Mouse (Mus musculus): Measurements from ENCODE around the gene Tmem50a. TPM values are rescaled to one million over a fixed set of nuclear protein-coding genes. Genes with fewer than 3 reads are reported as not detected.

The Tmem50a gene
- polyA plus RNA-seq, 1 experiment: 121 TPM

- Histone ChIP-seq H3K4me3 (no peak overlapping the region), H3ac (ENCODE audit: control insufficient read depth, insufficient read length) (no peak overlapping the region), H3K4me2 (ENCODE audit: low read depth) (no peak overlapping the region), H3K79me2 (ENCODE audit: control insufficient read depth, insufficient read depth) (peaks cover 48% of the 10 kb centered on the region), H3K36me3 (ENCODE audit: control insufficient read depth, insufficient read depth) (peaks cover 51% of the 10 kb centered on the region), H3K27me3 (ENCODE audit: control insufficient read depth, insufficient read depth, insufficient read length) (no peaks in the 10 kb centered on the region)
- no peak for TF ChIP-seq SRF (IDR thresholded peaks at IDR 0.05; ENCODE audit: control insufficient read depth, insufficient read length, low read depth)
- TF ChIP-seq POLR2AphosphoS2 (IDR thresholded peaks at IDR 0.05; ENCODE audit: insufficient read length, low read depth): peak; percentile 88
- no peak for TF ChIP-seq USF1 (IDR thresholded peaks at IDR 0.05; ENCODE audit: low read depth)
Measured at GRCm38 (mm10) chr4:134928464-134928836, 13.6 kb upstream of the Tmem50a start.

DNA sequence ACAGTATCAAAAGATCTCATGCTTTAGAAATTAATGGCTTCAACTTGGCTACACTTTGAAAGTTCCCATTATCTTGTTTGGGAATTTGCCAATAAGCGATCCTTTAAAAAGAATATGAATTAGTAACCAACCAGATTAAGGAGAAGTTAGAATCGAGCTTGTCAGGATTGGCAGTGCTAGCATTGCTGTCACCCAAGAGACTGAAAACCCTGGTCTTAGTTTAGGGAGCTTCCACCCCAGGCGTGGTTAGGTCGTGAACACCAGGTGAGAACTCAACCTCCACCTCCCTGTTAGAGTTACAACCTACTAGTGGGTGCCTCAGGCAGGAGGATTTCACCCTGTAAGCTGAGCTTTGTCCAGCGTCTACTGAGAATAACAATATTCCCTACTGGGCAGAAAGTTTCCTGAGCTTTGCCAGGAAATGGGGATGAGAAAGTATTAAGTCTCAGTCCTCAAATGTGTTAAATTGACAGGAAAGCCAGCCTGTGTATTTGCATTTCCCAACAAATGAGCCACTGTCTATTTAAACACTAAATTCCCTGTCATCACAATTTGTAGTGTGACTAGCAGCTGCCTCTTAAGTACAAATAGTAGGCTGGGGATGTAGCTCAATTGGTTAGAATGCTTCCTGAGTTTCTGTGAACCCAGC, 13.1 kb upstream of the Tmem50a start:
- TF ChIP-seq USF1 (IDR thresholded peaks at IDR 0.05; ENCODE audit: low read depth) (no peak), POLR2A (IDR thresholded peaks at IDR 0.05; ENCODE audit: insufficient read length, low read depth) (no peak), E2F4 (IDR thresholded peaks at IDR 0.05; ENCODE audit: insufficient read depth) (no peak), TCF3 (IDR thresholded peaks at IDR 0.05; ENCODE audit: insufficient read length, low read depth) (no peak), SRF (IDR thresholded peaks at IDR 0.05; ENCODE audit: control insufficient read depth, insufficient read length, low read depth) (no peak), MYOD1 (IDR thresholded peaks at IDR 0.05; ENCODE audit: control insufficient read depth in 1 of 3, insufficient read length in 2 of 3, low read depth in 2 of 3) (no peak), POLR2AphosphoS2 (IDR thresholded peaks at IDR 0.05; ENCODE audit: insufficient read length, low read depth) (peak; percentile 69), MYOG (IDR thresholded peaks at IDR 0.05; ENCODE audit: control insufficient read depth in 1 of 3, insufficient read depth in 1 of 3, insufficient read length in 2 of 3, low read depth in 2 of 3) (no peak)
- H3ac ChIP-seq (ENCODE audit: control insufficient read depth, insufficient read length): no peak overlapping the region
- peaks cover 46% of the 10 kb centered on the region for H3K36me3 ChIP-seq (ENCODE audit: control insufficient read depth, insufficient read depth)
- H3K27me3 ChIP-seq (ENCODE audit: control insufficient read depth, insufficient read depth, insufficient read length): no peaks in the 10 kb centered on the region
- no peak overlapping the region for H3K4me2 ChIP-seq (ENCODE audit: low read depth)
- peaks cover 48% of the 10 kb centered on the region for H3K79me2 ChIP-seq (ENCODE audit: control insufficient read depth, insufficient read depth)
- H3K4me3 ChIP-seq: no peak overlapping the region

DNA sequence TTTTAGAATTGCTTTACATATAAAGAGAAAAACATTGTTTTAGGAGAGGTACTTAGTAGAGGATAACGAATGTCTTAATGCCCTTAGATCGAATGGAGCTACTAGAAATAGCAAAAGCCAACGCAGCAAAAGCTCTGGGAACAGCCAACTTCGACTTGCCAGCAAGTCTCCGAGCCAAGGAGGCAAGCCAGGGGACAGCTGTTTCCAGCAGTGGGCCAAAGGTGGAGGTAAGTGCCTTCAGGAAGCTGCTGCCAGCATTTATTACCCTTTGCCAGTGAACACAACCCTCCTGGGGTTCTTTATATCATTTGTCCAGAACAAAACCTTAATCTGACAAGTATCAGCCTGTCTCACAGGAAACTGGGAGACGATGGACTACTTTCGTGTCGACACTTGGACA, 10.4 kb upstream of the Tmem50a start:
- Histone ChIP-seq H3K36me3 (ENCODE audit: control insufficient read depth, insufficient read depth) (peaks cover 43% of the 10 kb centered on the region), H3K4me3 (peak overlapping the region; percentile 79), H3K79me2 (ENCODE audit: control insufficient read depth, insufficient read depth) (peaks cover 33% of the 10 kb centered on the region), H3K27me3 (ENCODE audit: control insufficient read depth, insufficient read depth, insufficient read length) (no peaks in the 10 kb centered on the region), H3ac (ENCODE audit: control insufficient read depth, insufficient read length) (no peak overlapping the region), H3K4me2 (ENCODE audit: low read depth) (peak overlapping the region; percentile 90)
- peak; percentile 18 for TF ChIP-seq POLR2A (IDR thresholded peaks at IDR 0.05; ENCODE audit: insufficient read length, low read depth)
- TF ChIP-seq POLR2AphosphoS2 (IDR thresholded peaks at IDR 0.05; ENCODE audit: insufficient read length, low read depth): peak; percentile 65
- no peak for TF ChIP-seq SRF (IDR thresholded peaks at IDR 0.05; ENCODE audit: control insufficient read depth, insufficient read length, low read depth)

DNA sequence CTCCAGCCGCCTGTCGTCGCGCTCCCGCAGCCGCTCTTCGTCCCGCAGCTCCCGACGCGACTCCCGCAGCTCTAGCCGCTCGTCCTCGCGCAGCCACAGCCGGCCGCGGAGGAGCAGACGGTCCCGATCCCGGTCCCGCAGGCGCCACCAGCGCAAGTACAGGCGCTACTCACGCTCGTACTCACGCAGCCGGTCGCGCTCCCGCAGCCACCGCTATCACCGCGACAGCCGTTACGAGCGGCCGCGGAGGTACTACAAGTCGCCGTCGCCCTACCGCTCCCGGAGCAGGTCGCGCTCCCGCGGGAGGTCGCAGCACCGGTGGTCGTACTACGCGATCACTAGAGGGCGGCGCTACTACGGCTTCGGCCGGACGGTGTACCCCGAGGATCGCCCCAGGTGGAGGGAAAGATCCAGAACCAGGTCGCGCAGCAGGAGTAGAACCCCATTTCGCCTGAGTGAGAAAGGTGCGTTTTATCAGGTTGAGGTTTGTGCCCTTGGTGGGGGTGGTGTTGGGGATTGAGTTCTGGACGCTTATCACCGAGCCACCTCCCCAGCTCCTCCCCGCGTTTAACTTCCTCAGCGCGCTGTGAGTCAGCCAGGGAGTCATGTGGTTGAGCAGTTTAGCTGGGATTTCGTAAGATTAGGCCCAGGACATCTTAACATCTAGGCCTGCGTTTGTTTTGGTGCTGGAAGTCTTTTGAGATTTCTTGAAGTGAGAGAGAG, 9.4 kb upstream of the Tmem50a start:
- peak overlapping the region; percentile 90 for H3K4me2 ChIP-seq (ENCODE audit: low read depth)
- TF ChIP-seq POLR2AphosphoS2 (IDR thresholded peaks at IDR 0.05; ENCODE audit: insufficient read length, low read depth) (peak; percentile 40), MYOG (IDR thresholded peaks at IDR 0.05; ENCODE audit: control insufficient read depth in 1 of 3, insufficient read depth in 1 of 3, insufficient read length in 2 of 3, low read depth in 2 of 3) (no peak), POLR2A (IDR thresholded peaks at IDR 0.05; ENCODE audit: insufficient read length, low read depth) (peak; percentile 31), USF1 (IDR thresholded peaks at IDR 0.05; ENCODE audit: low read depth) (peak; percentile 74), SRF (IDR thresholded peaks at IDR 0.05; ENCODE audit: control insufficient read depth, insufficient read length, low read depth) (no peak), CEBPB (IDR thresholded peaks at IDR 0.05; ENCODE audit: insufficient read depth, poor library complexity, severe bottlenecking) (peak; percentile 80)

GRCm38 (mm10) chr4:134923258-134924018, 8.6 kb upstream of the Tmem50a start, which contains the start of gene Rsrp1:
Rsrp1 (plus strand) TSS chr4:134923592.
- Histone ChIP-seq H3K79me2 (ENCODE audit: control insufficient read depth, insufficient read depth) (peaks cover 33% of the 10 kb centered on the region), H3K4me3 (peak within 1 kb of the TSS; percentile 79), H3K36me3 (ENCODE audit: control insufficient read depth, insufficient read depth) (peaks cover 40% of the 10 kb centered on the region), H3K27me3 (ENCODE audit: control insufficient read depth, insufficient read depth, insufficient read length) (no peaks in the 10 kb centered on the region), H3K4me2 (ENCODE audit: low read depth) (peak within 1 kb of the TSS; percentile 90), H3ac (ENCODE audit: control insufficient read depth, insufficient read length) (peak within 1 kb of the TSS; percentile 94)
- peak; percentile 97 for TF ChIP-seq POLR2A (IDR thresholded peaks at IDR 0.05; ENCODE audit: insufficient read length, low read depth)
- no peak for TF ChIP-seq MAX (IDR thresholded peaks at IDR 0.05; ENCODE audit: low read depth)
- no peak for TF ChIP-seq MYOG (IDR thresholded peaks at IDR 0.05; ENCODE audit: control insufficient read depth in 1 of 3, insufficient read depth in 1 of 3, insufficient read length in 2 of 3, low read depth in 2 of 3)
- peak; percentile 27 for TF ChIP-seq SRF (IDR thresholded peaks at IDR 0.05; ENCODE audit: control insufficient read depth, insufficient read length, low read depth)
- peak; percentile 100 for TF ChIP-seq POLR2AphosphoS2 (IDR thresholded peaks at IDR 0.05; ENCODE audit: insufficient read length, low read depth)
- no peak for TF ChIP-seq TCF12 (IDR thresholded peaks at IDR 0.05; ENCODE audit: insufficient read depth, poor library complexity, severe bottlenecking)

More for the DNA sequence above, 9.4 kb upstream of the Tmem50a start:
- Histone ChIP-seq H3ac (ENCODE audit: control insufficient read depth, insufficient read length) (peak overlapping the region; percentile 94), H3K79me2 (ENCODE audit: control insufficient read depth, insufficient read depth) (peaks cover 33% of the 10 kb centered on the region), H3K36me3 (ENCODE audit: control insufficient read depth, insufficient read depth) (peaks cover 43% of the 10 kb centered on the region), H3K4me3 (peak overlapping the region; percentile 79), H3K27me3 (ENCODE audit: control insufficient read depth, insufficient read depth, insufficient read length) (no peaks in the 10 kb centered on the region)

Measured in myocyte (in vitro differentiated cells).